Mouse (Mus musculus) hindbrain, embryonic 11.5 days (tissue): ENCODE data around the gene Scml4. TPM values are rescaled to one million over a fixed set of nuclear protein-coding genes. Genes with fewer than 3 reads are reported as not detected.

Source experiments
- polyA plus RNA-seq: library from polyadenylated mRNA; unstranded; fragments of >200 nt; fragmentation: Nextera tagmentation; extraction: Ambion mirVana; gene quantifications from 2 replicates; pipeline ENCODE4 v1.2.1, GENCODE M21; 2014

The Scml4 gene
- polyA plus RNA-seq, 1 experiment from 2014 or later: 2.5 TPM

Other genes starting within 250 kb of the Scml4 start
- gene Sec63, start 98.9 kb upstream of the Scml4 start, polyA plus RNA-seq: 30.7 and 31.5 TPM in 2 replicates